Mouse (Mus musculus) layer of hippocampus, adult 18-20 months (tissue): Measurements from ENCODE around the gene BC048679. TPM values are rescaled to one million over a fixed set of nuclear protein-coding genes. Genes with fewer than 3 reads are reported as not detected.
"Not testable (repeated sequence)": the region's sequence is repeated elsewhere in the genome, so short reads cannot be mapped to it uniquely, and the experiment has no call there.

Experiments used
- DNase-seq, 2 experiments: peaks; one replicate each; pipeline ENCODE4 v3.0.0; 2022; ENCODE audit warnings: low spot score in 2 of 2
- total RNA-seq, 2 experiments: library from RNA; stranded (reverse); gene quantifications; 2 replicates each; pipeline ENCODE4 v1.2.3; 2021

The BC048679 gene
- total RNA-seq, 2 experiments from 2014 or later, result not detected

DNA sequence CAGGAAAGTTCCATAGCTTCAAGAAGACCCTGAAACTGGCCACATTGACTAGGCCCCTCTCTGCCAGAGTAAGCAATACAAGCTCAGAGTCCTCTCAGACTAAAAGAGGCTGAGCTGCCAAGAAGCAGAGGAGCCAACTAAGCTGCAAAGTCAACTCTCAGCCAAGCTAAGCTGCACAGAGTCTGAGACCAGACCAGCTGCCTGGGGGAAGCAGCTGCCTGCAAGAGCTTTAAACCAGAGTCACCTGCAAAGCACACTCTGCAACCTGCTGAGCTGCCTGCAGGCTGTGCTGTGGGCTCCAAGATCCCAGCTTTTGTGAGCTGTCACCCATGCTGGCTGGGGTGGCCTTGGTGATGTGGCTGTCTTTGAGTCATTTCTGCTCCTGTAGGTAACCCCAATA lies 19.8 kb downstream of the BC048679 start:
- DNase-seq, result not testable (repeated sequence)

- no peak for DNase-seq
These were observed 21.2 kb downstream of the BC048679 start for GRCm38 (mm10) chr7:81476833-81477232.

DNA sequence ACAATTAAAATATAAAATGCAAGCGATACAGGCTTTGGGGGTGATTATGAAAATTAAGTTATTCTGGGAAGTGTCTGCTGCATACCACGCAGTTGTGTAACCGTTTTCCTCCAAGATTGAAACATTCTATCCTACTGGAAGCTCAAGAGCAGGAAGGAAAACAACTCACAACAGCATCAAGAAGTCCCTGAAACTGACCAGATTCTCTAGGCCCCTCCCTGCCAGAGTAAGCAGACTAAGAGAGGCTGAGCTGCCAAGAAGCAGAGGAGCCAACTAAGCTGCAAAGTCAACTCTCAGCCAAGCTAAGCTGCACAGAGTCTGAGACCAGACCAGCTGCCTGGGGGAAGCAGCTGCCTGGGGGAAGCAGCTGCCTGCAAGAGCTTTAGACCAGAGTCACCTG lies 22.9 kb downstream of the BC048679 start:
- peak in 1 of 2 experiments; percentile 42 for DNase-seq

- no peak for DNase-seq
These were observed 33.1 kb downstream of the BC048679 start for GRCm38 (mm10) chr7:81464906-81465450.

- DNase-seq, result no peak
These were observed 34.0 kb downstream of the BC048679 start for GRCm38 (mm10) chr7:81464116-81464515.

- no peak for DNase-seq
These were observed 35.3 kb downstream of the BC048679 start for GRCm38 (mm10) chr7:81462815-81463214.

DNA sequence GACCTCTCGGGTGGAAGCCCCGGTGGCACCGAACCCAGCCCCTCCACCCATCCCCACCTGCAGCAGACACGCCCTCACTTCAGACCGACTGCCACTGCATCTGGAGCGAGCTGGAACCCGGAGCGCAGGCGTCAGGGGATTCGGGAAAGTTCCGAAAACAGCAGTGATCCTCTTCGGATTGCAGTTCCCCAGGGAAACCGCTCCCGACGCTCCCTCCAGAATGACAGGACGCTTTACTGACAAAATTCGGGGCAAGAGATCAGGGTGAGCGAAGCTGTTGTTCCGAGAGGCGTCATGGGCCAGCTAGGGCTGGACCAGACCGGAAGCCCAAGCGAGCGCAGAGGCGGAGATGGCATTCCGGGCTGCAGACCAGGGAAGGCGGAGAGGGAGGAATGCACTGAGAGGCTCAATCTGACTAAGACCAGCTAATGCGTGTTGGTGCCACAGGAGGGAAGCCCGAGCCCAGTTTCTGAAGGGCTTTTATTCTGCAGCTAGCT lies 42.9 kb downstream of the BC048679 start, which contains the start of gene Cpeb1:
Cpeb1 (minus strand) TSS at position 311 of the 497 bp plus-strand sequence.
- DNase-seq, result peak; percentile 68 to 78

DNA sequence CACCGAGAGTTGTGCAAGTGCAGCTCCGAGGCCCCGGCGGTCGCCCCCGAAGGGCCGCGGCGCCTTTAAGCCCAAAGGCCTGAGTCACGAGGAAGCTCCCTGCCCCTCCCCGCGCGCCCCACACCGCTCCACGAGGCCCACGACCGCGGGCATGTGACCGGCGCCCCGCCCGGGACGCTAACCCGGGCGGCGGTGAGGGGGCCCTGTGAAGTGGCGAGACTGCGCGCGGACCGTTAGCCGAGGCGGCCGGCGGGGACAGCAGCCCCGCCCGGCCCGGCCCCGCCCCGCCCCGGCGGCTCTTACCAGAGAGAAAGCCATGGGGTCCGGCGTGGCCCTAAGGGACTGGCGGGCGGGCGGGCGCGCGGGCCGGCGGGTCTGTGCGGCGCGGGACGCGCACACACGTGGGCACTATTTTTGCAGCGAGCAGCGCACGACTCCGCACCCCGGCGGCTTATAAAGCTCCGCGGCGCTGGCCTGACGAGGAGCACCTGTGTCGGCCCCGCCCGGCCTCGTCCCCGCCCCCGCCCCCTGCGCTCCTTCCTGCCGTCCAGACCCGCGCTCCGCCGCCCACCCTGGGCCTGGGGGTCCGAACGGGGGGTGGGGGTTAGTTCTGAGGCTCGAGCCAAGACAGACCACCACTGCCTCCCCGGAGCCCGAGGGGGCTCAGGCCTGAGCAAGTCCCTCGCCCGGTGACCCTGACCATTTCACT lies 43.6 kb downstream of the BC048679 start:
- peak; percentile 57 to 74 for DNase-seq

- DNase-seq, result peak; percentile 40 to 56
These were observed 44.4 kb downstream of the BC048679 start for GRCm38 (mm10) chr7:81453443-81454274.

DNA sequence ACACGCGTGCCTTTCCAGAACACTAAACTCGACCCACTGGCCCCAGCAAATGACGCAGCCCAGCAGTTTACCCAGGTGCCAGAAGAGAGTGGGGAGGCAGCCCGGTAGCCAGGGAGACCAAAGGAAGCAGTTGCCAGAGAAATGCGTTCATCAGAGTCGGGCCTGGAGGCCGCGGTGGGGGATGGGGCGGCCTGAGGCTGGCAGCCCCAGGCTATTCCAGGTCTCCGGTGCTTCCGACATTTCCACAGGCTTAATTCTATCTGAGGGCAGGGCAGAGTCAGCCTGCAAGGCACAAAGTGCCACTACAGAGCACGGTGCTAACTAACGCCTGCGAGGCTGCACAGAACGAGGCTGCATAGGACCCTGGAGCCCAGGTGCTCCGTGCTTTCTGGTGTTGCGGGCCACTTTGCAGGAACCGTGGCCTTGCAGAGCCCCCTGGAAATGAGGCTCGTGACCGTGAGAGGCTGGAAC lies 45.1 kb downstream of the BC048679 start:
- DNase-seq, result peak; percentile 31 to 51

Other genes starting within 250 kb of the BC048679 start
- 100 to 1,000 TPM; 601 to 632 TPM for gene Rps17, start 153.0 kb downstream of the BC048679 start, total RNA-seq
- 100 to 1,000 TPM; 114 to 125 TPM for gene Cpeb1, start 42.8 kb downstream of the BC048679 start, total RNA-seq
- gene Ap3b2, start 4.4 kb downstream of the BC048679 start, total RNA-seq, result 100 to 1,000 TPM; 164 to 171 TPM
- gene Fsd2, start 68.7 kb upstream of the BC048679 start, total RNA-seq, result under 1 TPM; 0.23 to 0.52 TPM
- 10 to 100 TPM; 19.2 to 19.5 TPM for gene Whamm, start 73.0 kb upstream of the BC048679 start, total RNA-seq
- 10 to 100 TPM; 85.9 to 96.4 TPM for gene Homer2, start 209.2 kb upstream of the BC048679 start, total RNA-seq